Mouse (Mus musculus) erythroid progenitor cell, adult 5-6 weeks (primary cell): ENCODE measurements around the gene Zfp831. TPM values are rescaled to one million over a fixed set of nuclear protein-coding genes. Genes with fewer than 3 reads are reported as not detected.

Experiments used
- ATAC-seq: replicated peaks from 2 replicates; pipeline ENCODE4 v1.8.0; 2016; ENCODE audit warnings: moderate number of reproducible peaks, mild to moderate bottlenecking, moderate TSS enrichment, inconsistent platforms; ENCODE audit not compliant: poor library complexity, low FRiP score, severe bottlenecking
- total RNA-seq, 2 experiments: library from RNA; stranded (forward) in 1 of 2; stranded (reverse) in 1 of 2; fragments of 150-400 nt in 1 of 2; fragments of 186-747, 209-891 nt in 1 of 2; gene quantifications; 2 replicates each; pipeline versions ENCODE4 v1.2.3 to v1.2.4; 2015 to 2017; ENCODE audit warnings: low replicate concordance in 2 of 2

Gene Zfp831
- total RNA-seq, 2 experiments from 2014 or later = 0.84 to 1.2 TPM

DNA sequence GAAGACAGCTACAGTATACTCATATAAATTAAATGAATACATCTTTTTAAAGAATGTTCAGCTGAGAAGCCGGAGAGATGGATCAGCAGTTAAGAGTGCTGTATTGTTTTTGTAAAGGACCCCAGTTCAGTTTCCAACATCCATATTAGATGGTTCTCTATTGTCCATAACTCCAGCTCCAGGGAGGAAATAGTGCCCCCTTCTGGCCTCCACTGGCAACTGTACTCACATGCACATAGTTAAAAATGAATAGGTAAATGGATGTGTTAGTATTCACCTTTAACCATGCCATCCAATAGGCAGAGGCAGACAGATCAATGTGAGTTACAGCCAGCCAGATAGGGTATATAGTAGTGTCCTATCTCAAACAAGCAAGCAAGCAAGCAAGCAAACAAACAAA lies 68.7 kb downstream of the Zfp831 start:
- ATAC-seq = no peak

DNA sequence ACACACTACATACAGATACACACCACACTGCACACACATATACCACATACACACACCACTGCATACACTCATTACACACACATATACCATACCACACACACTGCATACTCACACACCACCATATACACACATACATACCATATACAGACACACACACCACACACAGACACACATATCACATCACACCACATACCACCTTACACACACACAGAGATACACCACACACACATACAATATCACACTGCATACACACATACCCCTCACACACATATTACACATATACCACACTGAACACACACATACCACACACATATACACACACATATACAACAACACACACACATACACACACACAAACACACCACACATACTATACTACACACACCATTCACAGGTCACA lies 72.6 kb downstream of the Zfp831 start:
- no peak for ATAC-seq

DNA sequence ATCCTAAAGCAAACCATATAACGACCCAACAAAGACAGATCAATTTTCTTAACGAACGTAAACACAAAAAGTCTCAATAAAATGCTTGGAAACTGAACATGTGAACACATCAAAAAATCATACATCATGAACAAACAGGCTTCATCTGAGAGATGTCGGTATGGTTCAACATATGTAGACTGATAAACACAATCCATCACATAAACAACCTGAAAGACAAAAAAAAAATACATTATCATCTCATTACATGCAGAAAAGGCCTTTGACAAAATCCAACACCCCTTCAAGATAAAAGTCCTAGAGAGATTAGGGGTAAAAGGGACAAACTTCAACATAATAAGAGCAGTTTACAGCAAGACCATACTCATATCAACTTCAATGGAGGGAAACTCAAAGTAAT lies 74.5 kb downstream of the Zfp831 start:
- ATAC-seq = no peak

DNA sequence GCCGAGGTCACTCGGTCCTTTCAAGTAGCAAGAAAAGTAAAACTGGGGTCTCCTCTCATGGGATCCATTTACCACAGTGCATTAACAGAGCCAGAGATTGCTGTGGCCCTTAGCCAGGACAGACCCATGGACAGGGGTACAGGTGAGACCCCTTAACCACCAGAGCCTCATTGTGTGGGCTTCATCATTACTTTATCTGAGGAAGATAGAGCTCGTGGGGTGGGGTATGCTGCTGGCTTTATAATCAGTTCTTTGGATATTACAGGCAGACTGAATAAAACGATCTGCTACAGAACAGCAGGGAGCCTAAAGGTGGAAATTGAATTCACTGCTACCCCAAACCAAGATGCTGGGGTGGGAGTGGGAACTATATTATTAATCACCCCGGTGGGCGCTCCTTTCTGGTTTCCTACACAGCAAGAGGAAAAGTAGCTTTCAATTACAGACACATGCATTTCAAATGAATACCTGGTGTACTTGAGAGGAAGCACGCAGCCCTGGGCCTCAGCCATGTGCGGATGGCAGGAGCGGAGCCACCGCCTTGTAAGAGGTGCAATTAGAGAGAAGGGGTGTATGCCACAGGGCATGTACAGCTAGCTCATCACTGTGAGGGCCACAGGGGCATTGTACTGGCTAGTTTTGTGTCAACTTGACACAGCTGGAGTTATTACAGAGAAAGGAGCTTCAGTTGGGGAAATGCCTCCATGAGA lies 83.9 kb downstream of the Zfp831 start:
- no peak for ATAC-seq

DNA sequence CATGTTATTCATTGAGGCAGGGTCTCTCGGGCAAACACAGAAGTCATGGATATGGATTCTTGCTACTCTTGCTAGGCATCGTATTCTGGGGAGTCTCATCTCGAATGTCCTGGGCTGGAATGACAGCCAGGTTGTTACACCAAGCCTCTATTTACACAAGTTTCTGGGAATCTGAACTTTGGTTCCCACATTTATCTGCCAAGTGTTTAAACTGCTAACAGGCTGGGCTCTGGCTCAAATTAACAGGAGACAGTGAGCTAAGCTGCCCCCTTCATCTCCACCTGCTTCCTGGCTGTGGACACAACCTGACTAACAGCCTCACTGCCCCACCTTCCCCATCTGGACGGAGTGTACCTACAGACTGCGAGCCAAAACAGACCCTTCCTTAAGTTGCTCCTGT lies 88.6 kb downstream of the Zfp831 start:
- ATAC-seq = no peak

DNA sequence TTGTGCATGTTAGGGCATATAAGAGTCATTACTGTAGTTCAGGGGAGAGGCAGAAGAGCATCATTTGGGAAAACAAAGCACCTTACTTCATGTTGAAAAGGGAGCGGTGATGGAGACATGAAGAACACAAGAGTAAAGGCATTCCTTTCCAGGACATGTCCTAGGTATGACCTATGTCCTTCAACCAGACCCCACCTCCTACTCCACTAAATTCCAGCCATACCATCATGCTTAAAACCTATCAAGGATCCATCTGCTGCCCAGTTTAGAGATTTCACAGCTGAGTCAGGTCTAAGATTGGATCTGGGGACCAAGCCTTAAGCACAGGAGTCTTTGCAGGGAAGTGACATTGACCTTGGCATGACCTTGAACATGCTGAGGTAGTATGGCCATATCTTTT lies 91.9 kb downstream of the Zfp831 start:
- no peak for ATAC-seq

DNA sequence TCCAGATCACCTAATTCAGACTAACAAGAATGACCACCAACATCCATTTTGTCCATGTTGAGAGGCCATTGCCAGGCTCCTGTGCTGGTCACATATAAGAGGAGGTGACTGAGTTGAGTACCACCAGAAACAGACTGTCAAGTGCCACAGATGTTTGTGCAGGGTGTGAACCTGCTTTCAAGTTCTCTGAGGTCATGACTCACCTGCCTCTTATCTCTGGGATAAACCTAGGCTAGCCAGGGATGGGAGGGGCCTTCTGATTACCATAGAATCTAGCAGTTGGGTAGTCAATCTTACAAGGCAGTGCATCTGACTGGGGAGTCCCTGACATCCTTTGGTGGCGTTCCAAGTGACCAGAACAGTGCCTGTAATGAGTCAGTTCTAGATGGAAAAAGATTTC lies 103.8 kb downstream of the Zfp831 start:
- no peak for ATAC-seq

DNA sequence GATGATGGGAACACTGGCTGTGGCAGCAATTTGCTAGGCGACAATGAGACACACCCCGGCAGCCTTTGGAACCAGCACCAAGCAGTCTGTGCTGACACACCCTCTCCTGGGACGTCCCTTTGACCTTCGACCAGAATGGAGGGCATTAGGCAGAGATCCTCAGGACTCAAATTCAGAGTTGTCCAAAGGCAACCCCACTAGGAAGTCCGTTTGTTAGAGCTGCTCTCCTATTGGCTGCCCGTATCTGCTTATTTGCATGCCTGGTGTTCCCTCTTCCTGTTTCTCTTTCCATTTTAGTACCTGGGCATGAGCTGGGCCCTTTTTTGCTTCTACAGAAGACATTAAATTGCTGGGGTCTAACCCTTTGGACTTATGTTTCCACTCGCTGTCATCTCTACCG lies 105.0 kb downstream of the Zfp831 start:
- no peak for ATAC-seq

DNA sequence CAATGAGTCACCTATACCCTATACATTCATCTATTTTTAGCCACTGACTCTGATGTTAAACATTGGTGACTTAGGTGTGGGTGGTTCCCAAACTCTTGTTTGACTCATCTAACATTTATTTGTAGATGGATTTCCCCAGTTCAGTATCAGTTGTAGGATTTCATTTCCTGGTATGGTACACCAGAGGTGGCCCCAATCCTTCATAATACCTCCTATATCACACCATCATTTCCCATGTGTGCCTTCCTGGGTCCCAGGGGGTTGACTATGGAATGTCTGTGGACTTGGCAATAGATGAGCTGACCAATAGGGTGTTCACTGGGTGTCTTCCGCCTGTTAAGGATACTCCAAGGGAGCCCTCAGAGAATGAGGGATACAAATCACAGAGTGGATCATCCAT lies 109.9 kb downstream of the Zfp831 start:
- no peak for ATAC-seq

DNA sequence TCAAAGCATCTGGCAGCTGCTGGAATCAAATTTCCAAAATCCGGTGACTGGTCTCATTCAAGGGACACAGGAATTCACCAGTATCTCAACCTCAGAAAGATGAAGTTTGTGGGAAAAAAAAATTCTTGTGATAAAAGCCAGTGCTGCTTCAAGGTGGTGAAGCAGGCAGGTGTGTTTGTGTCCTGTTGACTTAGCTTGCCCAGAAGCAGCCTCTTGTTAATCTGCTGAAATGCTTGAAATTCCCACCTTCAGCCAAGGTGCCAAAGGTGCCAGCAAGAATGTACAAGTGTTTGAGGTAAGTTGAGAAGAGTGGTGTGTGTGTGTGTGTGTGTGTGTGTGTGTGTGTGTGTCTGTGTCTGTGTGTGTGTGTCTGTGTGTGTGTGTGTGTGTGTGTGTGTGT lies 110.9 kb downstream of the Zfp831 start:
- no peak for ATAC-seq

DNA sequence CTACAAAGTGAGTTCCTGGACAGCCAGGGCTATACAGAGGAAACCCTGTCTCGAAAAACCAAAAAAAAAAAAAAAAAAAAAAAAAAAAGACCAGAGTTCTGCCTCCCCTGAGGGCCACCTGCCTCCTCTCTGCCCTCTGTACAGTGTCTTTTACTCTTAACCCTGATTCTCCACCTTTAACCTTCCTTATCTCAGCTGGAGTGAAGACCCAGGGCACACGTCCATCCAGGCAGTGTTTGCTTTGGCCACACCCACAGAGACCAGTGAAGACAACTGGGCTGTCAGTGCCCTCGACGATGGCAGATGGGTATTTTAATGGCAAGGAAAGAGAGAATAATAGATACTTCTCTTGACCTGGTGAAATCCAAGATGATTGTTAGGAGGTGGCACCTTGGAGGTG lies 115.9 kb downstream of the Zfp831 start:
- no peak for ATAC-seq

Other genes with a start within 250 kb of the Zfp831 start
- 88.0 and 149 TPM in 2 replicates for gene Nelfcd, start 227.7 kb upstream of the Zfp831 start, total RNA-seq (2015; ENCODE audit: low replicate concordance)
- 77.8 and 90.2 TPM in 2 replicates for gene Nelfcd, start 227.7 kb upstream of the Zfp831 start, total RNA-seq (2017; ENCODE audit: low replicate concordance)
- gene Ctsz, start 204.5 kb upstream of the Zfp831 start, total RNA-seq (2015; ENCODE audit: low replicate concordance) = 43.2 TPM in 2 replicates
- gene Ctsz, start 204.5 kb upstream of the Zfp831 start, total RNA-seq (2017; ENCODE audit: low replicate concordance) = 33.8 and 34.8 TPM in 2 replicates
- 5.4 TPM in 1 of 2 replicates, not detected in the other for gene Tubb1, start 192.8 kb upstream of the Zfp831 start, total RNA-seq (2015; ENCODE audit: low replicate concordance)
- 2.0 and 2.3 TPM in 2 replicates for gene Tubb1, start 192.8 kb upstream of the Zfp831 start, total RNA-seq (2017; ENCODE audit: low replicate concordance)
- 201 and 204 TPM in 2 replicates for gene Atp5e, start 179.4 kb upstream of the Zfp831 start, total RNA-seq (2015; ENCODE audit: low replicate concordance)
- 130 and 183 TPM in 2 replicates for gene Atp5e, start 179.4 kb upstream of the Zfp831 start, total RNA-seq (2017; ENCODE audit: low replicate concordance)
- gene Prelid3b, start 170.5 kb upstream of the Zfp831 start, total RNA-seq (2015; ENCODE audit: low replicate concordance) = 43.6 and 51.5 TPM in 2 replicates
- gene Prelid3b, start 170.5 kb upstream of the Zfp831 start, total RNA-seq (2017; ENCODE audit: low replicate concordance) = 86.8 and 131 TPM in 2 replicates
- gene Edn3, start 117.1 kb downstream of the Zfp831 start, total RNA-seq (2015; ENCODE audit: low replicate concordance) = not detected in 2 replicates
- not detected in 2 replicates for gene Edn3, start 117.1 kb downstream of the Zfp831 start, total RNA-seq (2017; ENCODE audit: low replicate concordance)